Mouse (Mus musculus) MEL (cell line): ENCODE data around the gene Klf12. TPM values are rescaled to one million over a fixed set of nuclear protein-coding genes. Genes with fewer than 3 reads are reported as not detected.

Source experiments
- DNase-seq: peaks from one replicate; pipeline ENCODE4 v3.0.0; 2011; ENCODE audit warnings: low read depth, low spot score
- H3K27ac ChIP-seq: 2 replicates; pipeline ENCODE4 v1.5.1; 2012; ENCODE audit warnings: low read depth, mild to moderate bottlenecking, control low read depth, low read length, moderate library complexity; ENCODE audit not compliant: control insufficient read depth
- H3K27me3 ChIP-seq, 2 experiments: fragments of 150-350 bp in 1 of 2; sonication (generic) in 1 of 2; 2 replicates each; pipeline ENCODE4 v1.6.1; 2012; ENCODE audit warnings: low read length in 2 of 2, mild to moderate bottlenecking in 2 of 2, improper control_type of control experiment in 1 of 2, moderate library complexity in 1 of 2; ENCODE audit not compliant: insufficient read depth in 2 of 2, control insufficient read depth in 1 of 2
- H3K36me3 ChIP-seq, 2 experiments: 2 replicates each; pipeline ENCODE4 v1.6.1; 2012 to 2014; ENCODE audit warnings: low read length in 2 of 2, improper control_type of control experiment in 1 of 2, inconsistent platforms in 1 of 2, mild to moderate bottlenecking in 1 of 2; ENCODE audit not compliant: insufficient read depth in 2 of 2, control insufficient read depth in 1 of 2
- H3K4me1 ChIP-seq, 2 experiments: fragments of 150-350 bp in 1 of 2; sonication (generic) in 1 of 2; 2 replicates each; pipeline ENCODE4 v1.6.1; 2012; ENCODE audit warnings: low read length in 2 of 2, improper control_type of control experiment in 1 of 2, mild to moderate bottlenecking in 1 of 2; ENCODE audit not compliant: insufficient read depth in 2 of 2, control insufficient read depth in 1 of 2
- H3K4me3 ChIP-seq, 2 experiments: fragments of 150-350 bp in 1 of 2; sonication (generic) in 1 of 2; 2 replicates each; pipeline ENCODE4 v1.5.1; 2012; ENCODE audit warnings: low read depth in 2 of 2, low read length in 2 of 2, mild to moderate bottlenecking in 2 of 2, moderate library complexity in 2 of 2, control low read depth in 1 of 2, improper control_type of control experiment in 1 of 2; ENCODE audit not compliant: control insufficient read depth in 1 of 2, insufficient read depth in 1 of 2
- H3K79me2 ChIP-seq: 2 replicates; pipeline ENCODE4 v1.6.1; 2012; ENCODE audit warnings: mild to moderate bottlenecking, low read length, moderate library complexity; ENCODE audit not compliant: control insufficient read depth, poor library complexity, insufficient read depth
- H3K9ac ChIP-seq: 2 replicates; pipeline ENCODE4 v1.6.1; 2012; ENCODE audit warnings: low read depth, mild to moderate bottlenecking, control low read depth, low read length, moderate library complexity; ENCODE audit not compliant: control insufficient read depth, poor library complexity, severe bottlenecking
- H3K9me3 ChIP-seq: fragments of 150-350 bp; sonication (generic); replicated peaks from 2 replicates; pipeline ENCODE4 v1.6.1; 2012; ENCODE audit warnings: mild to moderate bottlenecking, low read length, improper control_type of control experiment, moderate library complexity; ENCODE audit not compliant: insufficient read depth
- BHLHE40 ChIP-seq: IDR thresholded peaks from 2 replicates; pipeline ENCODE4 v1.6.1; 2012; ENCODE audit warnings: low read depth, mild to moderate bottlenecking, inconsistent platforms, low read length, improper control_type of control experiment, borderline replicate concordance
- CHD2 ChIP-seq: IDR thresholded peaks from 2 replicates; pipeline ENCODE4 v1.6.1; 2011; ENCODE audit warnings: low read length, improper control_type of control experiment
- CTCF ChIP-seq, 3 experiments: IDR thresholded peaks in 2 of 3; conservative IDR thresholded peaks in 1 of 3; 2 replicates each; pipeline ENCODE4 v1.5.1; 2011 to 2012; ENCODE audit warnings: low read length in 3 of 3, low read depth in 2 of 3, mild to moderate bottlenecking in 2 of 3, improper control_type of control experiment in 1 of 3, inconsistent platforms in 1 of 3, mixed read lengths in 1 of 3, moderate library complexity in 1 of 3; ENCODE audit not compliant: control insufficient read depth in 1 of 3, insufficient read depth in 1 of 3, poor library complexity in 1 of 3, severe bottlenecking in 1 of 3
- E2F4 ChIP-seq: IDR thresholded peaks from 2 replicates; pipeline ENCODE4 v1.6.1; 2011; ENCODE audit warnings: low read depth, low read length, improper control_type of control experiment, borderline replicate concordance
- ELF1 ChIP-seq: IDR thresholded peaks from 2 replicates; pipeline ENCODE4 v1.6.1; 2014; ENCODE audit warnings: low read depth, mild to moderate bottlenecking, inconsistent platforms, low read length, improper control_type of control experiment, moderate library complexity
- EP300 ChIP-seq, 2 experiments: IDR thresholded peaks; 2 replicates each; pipeline ENCODE4 v1.6.1; 2011; ENCODE audit warnings: improper control_type of control experiment in 2 of 2, low read length in 2 of 2, low read depth in 1 of 2, mild to moderate bottlenecking in 1 of 2
- MAFK ChIP-seq: IDR thresholded peaks from 2 replicates; pipeline ENCODE4 v1.6.1; 2011; ENCODE audit warnings: low read depth, mild to moderate bottlenecking, low read length, improper control_type of control experiment, borderline replicate concordance
- MAZ ChIP-seq: IDR thresholded peaks from 2 replicates; pipeline ENCODE4 v1.6.1; 2012; ENCODE audit warnings: low read depth, mild to moderate bottlenecking, inconsistent platforms, low read length, improper control_type of control experiment
- MXI1 ChIP-seq: IDR thresholded peaks from 2 replicates; pipeline ENCODE4 v1.6.1; 2011; ENCODE audit warnings: mild to moderate bottlenecking, low read depth, low read length, improper control_type of control experiment
- NRF1 ChIP-seq: IDR thresholded peaks from 2 replicates; pipeline ENCODE4 v1.6.1; 2014; ENCODE audit warnings: low read depth, mild to moderate bottlenecking, inconsistent platforms, low read length, improper control_type of control experiment, moderate library complexity; ENCODE audit not compliant: poor library complexity, insufficient read depth, severe bottlenecking
- POLR2A ChIP-seq, 2 experiments: IDR thresholded peaks; 2 replicates each; pipeline ENCODE4 v1.6.1; 2011 to 2012; ENCODE audit warnings: low read length in 2 of 2, mild to moderate bottlenecking in 2 of 2, control low read depth in 1 of 2, improper control_type of control experiment in 1 of 2, low read depth in 1 of 2, moderate library complexity in 1 of 2; ENCODE audit not compliant: control insufficient read depth in 1 of 2, insufficient read depth in 1 of 2, poor library complexity in 1 of 2
- RCOR1 ChIP-seq: IDR thresholded peaks from 2 replicates; pipeline ENCODE4 v1.6.1; 2012; ENCODE audit warnings: low read depth, mild to moderate bottlenecking, inconsistent platforms, low read length, improper control_type of control experiment
- SIN3A ChIP-seq: IDR thresholded peaks from 2 replicates; pipeline ENCODE4 v1.6.1; 2012; ENCODE audit warnings: low read length, improper control_type of control experiment, inconsistent platforms
- TCF12 ChIP-seq: IDR thresholded peaks from 2 replicates; pipeline ENCODE4 v1.6.1; 2014; ENCODE audit warnings: low read depth, mild to moderate bottlenecking, inconsistent platforms, low read length, improper control_type of control experiment, moderate library complexity
- USF1 ChIP-seq: IDR thresholded peaks from 2 replicates; pipeline ENCODE4 v1.6.1; 2014; ENCODE audit warnings: low read depth, mild to moderate bottlenecking, inconsistent platforms, low read length, improper control_type of control experiment, moderate library complexity
- ZC3H11A ChIP-seq: IDR thresholded peaks from 2 replicates; pipeline ENCODE4 v1.6.1; 2012; ENCODE audit warnings: low read depth, mild to moderate bottlenecking, inconsistent platforms, low read length, improper control_type of control experiment
- ZKSCAN1 ChIP-seq: IDR thresholded peaks from 2 replicates; pipeline ENCODE4 v1.6.1; 2012; ENCODE audit warnings: low read depth, mild to moderate bottlenecking, inconsistent platforms, low read length, improper control_type of control experiment, moderate library complexity
- ZMIZ1 ChIP-seq: IDR thresholded peaks from 2 replicates; pipeline ENCODE4 v1.6.1; 2012; ENCODE audit warnings: low read depth, mild to moderate bottlenecking, inconsistent platforms, low read length, improper control_type of control experiment, moderate library complexity
- polyA plus RNA-seq, 2 experiments: library from polyadenylated mRNA; stranded (reverse) in 1 of 2; unstranded in 1 of 2; fragments of >175 nt in 1 of 2; fragments of >200 nt in 1 of 2; gene quantifications; 2 replicates each; pipeline versions ENCODE4 v1.2.1 to v1.2.4; 2012; ENCODE audit warnings: low replicate concordance in 2 of 2, low read depth in 1 of 2; ENCODE audit not compliant: insufficient read length in 2 of 2, insufficient read depth in 1 of 2, missing spikeins in 1 of 2
- total RNA-seq: library from RNA; depleted of rRNA; stranded (reverse); fragments of 300-350 nt; gene quantifications from 2 replicates; pipeline ENCODE4 v1.2.3, GENCODE M21; 2012

Klf12 gene
- total and polyA plus RNA-seq, 3 experiments = 0.42 to 1.2 TPM; not detected in 1

DNA sequence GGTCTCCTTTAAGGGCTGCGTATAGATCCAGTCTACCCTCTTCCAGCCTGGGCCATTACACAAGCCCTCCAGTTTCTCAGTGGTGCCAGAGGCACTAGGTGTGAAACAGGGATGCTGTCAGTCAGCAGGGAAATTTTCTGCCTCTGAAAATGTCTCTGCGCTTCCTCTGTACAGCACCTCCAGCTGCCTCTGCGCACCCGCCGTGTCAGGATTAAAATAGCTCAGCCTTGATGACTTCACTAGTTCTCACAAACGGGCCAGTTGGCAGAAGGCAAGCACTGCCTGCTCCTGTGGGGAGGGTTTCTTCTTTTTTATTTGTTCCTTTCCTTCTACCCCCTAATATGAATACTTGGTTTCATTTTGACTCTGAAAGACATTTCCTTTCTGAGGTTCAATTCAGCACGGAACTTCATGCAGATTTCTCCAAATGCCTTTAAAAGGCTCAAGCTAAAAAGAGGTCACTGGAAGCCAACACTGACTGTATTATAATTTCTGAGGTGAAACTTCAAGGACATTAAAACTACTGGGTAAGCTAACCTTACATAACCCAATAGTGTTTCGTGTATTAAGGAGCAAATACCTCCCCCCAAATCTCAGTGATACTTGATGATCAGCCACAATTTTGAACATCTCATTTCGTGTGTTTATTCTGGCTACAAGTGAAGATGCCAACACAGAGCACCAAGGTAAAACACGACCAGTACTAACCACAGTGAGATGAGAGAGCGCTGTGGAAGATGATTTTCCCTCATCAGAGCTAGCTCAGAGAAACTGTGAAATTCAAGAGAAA is 73.2 kb downstream of the Klf12 start:
- DNase-seq = no peak
- Histone ChIP-seq H3K27ac (no peak overlapping the region), H3K4me1 (no peaks in the 10 kb centered on the region), H3K9me3 (no peaks in the 10 kb centered on the region), H3K27me3 (no peaks in the 10 kb centered on the region), H3K79me2 (no peaks in the 10 kb centered on the region), H3K4me3 (no peak overlapping the region), H3K36me3 (no peaks in the 10 kb centered on the region), H3K9ac (no peak overlapping the region)
- TF ChIP-seq ELF1 = no peak
- no peak for TF ChIP-seq POLR2A (IDR thresholded peaks at IDR 0.05; ENCODE audit: control insufficient read depth in 1 of 2, insufficient read depth in 1 of 2, low read depth in 1 of 2, low read length in 2 of 2, poor library complexity in 1 of 2)
- no peak for TF ChIP-seq TCF12
- no peak for TF ChIP-seq RCOR1
- no peak for TF ChIP-seq E2F4
- TF ChIP-seq USF1 = no peak

DNA sequence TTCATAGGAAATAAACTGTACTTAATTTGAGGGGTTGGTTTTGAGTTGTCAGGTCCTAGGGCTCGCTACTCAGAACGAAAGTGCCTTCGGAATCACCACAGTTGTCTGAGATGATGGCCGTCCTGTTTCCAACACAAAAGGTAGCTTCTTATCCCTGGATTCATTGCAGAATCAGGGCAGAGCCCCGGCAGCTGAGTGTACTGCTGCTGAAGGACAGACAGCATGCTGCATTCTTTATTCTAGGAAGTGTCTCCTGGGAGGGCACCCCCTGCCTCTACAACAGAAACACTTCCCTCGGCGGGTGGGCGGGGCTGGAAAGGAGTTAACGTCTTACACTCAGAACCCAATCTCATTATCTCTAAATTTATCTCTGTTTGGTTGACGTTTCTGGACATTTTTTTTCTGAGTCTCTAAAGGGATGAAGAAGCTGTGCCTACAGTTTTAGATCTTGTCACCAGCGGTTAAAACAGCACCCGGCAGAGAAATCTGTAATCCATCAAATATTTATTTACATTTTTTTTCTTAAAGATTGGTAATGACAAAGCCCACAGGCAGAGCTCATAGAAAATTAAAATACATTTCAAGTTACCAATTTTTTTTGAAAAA is 74.6 kb downstream of the Klf12 start:
- H3K4me3 ChIP-seq = no peak overlapping the region
- H3K9ac ChIP-seq = no peak overlapping the region
- no peak for TF ChIP-seq ZC3H11A
- no peak for TF ChIP-seq E2F4
- TF ChIP-seq MAFK = no peak
- no peak for TF ChIP-seq BHLHE40
- TF ChIP-seq ZMIZ1 = no peak
- TF ChIP-seq ELF1 = no peak
- no peak for TF ChIP-seq ZKSCAN1
- no peak for TF ChIP-seq CTCF (IDR thresholded peaks at IDR 0.05 in 2 of 3, conservative IDR thresholded peaks at IDR 0.05 in 1 of 3; ENCODE audit: control insufficient read depth in 1 of 3, insufficient read depth in 1 of 3, low read depth in 2 of 3, low read length in 3 of 3, poor library complexity in 1 of 3, severe bottlenecking in 1 of 3)
- no peak for TF ChIP-seq SIN3A
- no peak for TF ChIP-seq MXI1
- no peak for TF ChIP-seq EP300 (IDR thresholded peaks at IDR 0.05; ENCODE audit: low read depth in 1 of 2, low read length in 2 of 2)
- no peak for TF ChIP-seq MAZ
- TF ChIP-seq NRF1 = no peak
- no peak for TF ChIP-seq CHD2
- no peaks in the 10 kb centered on the region for H3K9me3 ChIP-seq
- H3K4me1 ChIP-seq = no peaks in the 10 kb centered on the region
- no peaks in the 10 kb centered on the region for H3K27me3 ChIP-seq
- DNase-seq = no peak
- H3K79me2 ChIP-seq = no peaks in the 10 kb centered on the region
- H3K27ac ChIP-seq = no peak overlapping the region
- no peaks in the 10 kb centered on the region for H3K36me3 ChIP-seq
